Comparison of ENCODE assay signal across 12 mouse cellular contexts in genomic region chr1:34178022-34178727, GRCm38 (mm10).
DNase-seq lines count a peak whose midpoint lies in the region; ATAC-seq and TF ChIP-seq lines count a peak whose summit lies in the region.
"Had no signal": no experiment of that assay in that cellular context is flagged by ENCODE, and none has a peak within 500 bp of the region (broad histone marks: within the 10 kb centered on the region; RNA-seq: fewer than 3 reads in every experiment).

No protein-coding gene starts in this region.

- no peak for TF ChIP-seq EP300 in stomach, postnatal 0 days (optimal IDR thresholded peaks at IDR 0.05)

- no peak overlapping the region; the same call in 1 of the 2 replicates for H3K27ac ChIP-seq in heart, embryonic 11.5 days (ENCODE audit: low read depth, low read length)
- H3K27ac ChIP-seq in stomach, embryonic 16.5 days (ENCODE audit: low read length): no peak overlapping the region
- no peak overlapping the region for H3K27ac ChIP-seq in stomach, postnatal 0 days (replicated peaks)
- H3K27ac ChIP-seq in small intestine, adult 2 months (ENCODE audit: insufficient read depth, low read depth, low read length): no peak overlapping the region

- H3K4me3 ChIP-seq in heart, embryonic 11.5 days (ENCODE audit: low read depth, low read length): no peak overlapping the region; the same call in 1 of the 2 replicates
- H3K4me3 ChIP-seq in stomach, embryonic 16.5 days (replicated peaks; ENCODE audit: low read length): no peak overlapping the region
- no peak overlapping the region for H3K4me3 ChIP-seq in stomach, postnatal 0 days (ENCODE audit: low read depth, low read length)
- H3K4me3 ChIP-seq in small intestine, adult 2 months (ENCODE audit: low read depth, low read length): peak overlapping the region; percentile 42

- no peaks in the 10 kb centered on the region for H3K27me3 ChIP-seq in heart, embryonic 11.5 days (ENCODE audit: control insufficient read depth, insufficient read depth, low read length)
- H3K27me3 ChIP-seq in stomach, embryonic 16.5 days (ENCODE audit: control insufficient read depth, insufficient read depth, low read length): no peaks in the 10 kb centered on the region
- no peaks in the 10 kb centered on the region for H3K27me3 ChIP-seq in stomach, postnatal 0 days (ENCODE audit: control insufficient read depth, insufficient read depth, low read length)
- no peaks in the 10 kb centered on the region for H3K27me3 ChIP-seq in small intestine, adult 2 months (ENCODE audit: control insufficient read depth, insufficient read depth, low read length)
- H3K27me3 ChIP-seq: CH12.LX had no signal

- H3K36me3 ChIP-seq in heart, embryonic 11.5 days (ENCODE audit: control insufficient read depth, insufficient read depth, low read length): peaks cover 22% of the 10 kb centered on the region
- peaks cover 33% of the 10 kb centered on the region for H3K36me3 ChIP-seq in stomach, embryonic 16.5 days (ENCODE audit: control insufficient read depth, insufficient read depth, low read length)
- peaks cover 26% of the 10 kb centered on the region for H3K36me3 ChIP-seq in stomach, postnatal 0 days (ENCODE audit: control insufficient read depth, insufficient read depth, low read length)
- H3K36me3 ChIP-seq in small intestine, adult 2 months (ENCODE audit: control insufficient read depth, insufficient read depth, low read length): peaks cover 41% of the 10 kb centered on the region

- no peak overlapping the region for H3K9ac ChIP-seq in heart, embryonic 11.5 days (ENCODE audit: low read depth, low read length)
- H3K9ac ChIP-seq in stomach, embryonic 16.5 days (ENCODE audit: low read length): no peak overlapping the region
- H3K9ac ChIP-seq in stomach, postnatal 0 days (ENCODE audit: low read length): no peak overlapping the region

- no peak for ATAC-seq in heart, embryonic 11.5 days (replicated peaks; ENCODE audit: insufficient number of reproducible peaks, low FRiP score, low TSS enrichment)
- no peak for ATAC-seq in stomach, embryonic 16.5 days (ENCODE audit: insufficient read depth, low FRiP score)
- ATAC-seq in stomach, postnatal 0 days (ENCODE audit: low FRiP score, low TSS enrichment): no peak
- 0 out of 2 replicates have a peak, but pooled peaks have one; percentile 25 for ATAC-seq in common myeloid progenitor, adult 5-6 weeks (replicated peaks; ENCODE audit: low read depth, poor library complexity, severe bottlenecking)

- TF ChIP-seq POLR2A in small intestine, adult 2 months (IDR thresholded peaks at IDR 0.05; ENCODE audit: low read depth, low read length): no peak

- 81% methylated on average over 41 of the region's 41 CpGs for WGBS in heart, embryonic 11.5 days (ENCODE audit: insufficient replicate concordance)
- WGBS in stomach, embryonic 16.5 days: 85% methylated on average over 41 of the region's 41 CpGs
- 90% methylated on average over 41 of the region's 41 CpGs for WGBS in stomach, postnatal 0 days
- WGBS in small intestine, adult 2 months: 87% methylated on average over 41 of the region's 41 CpGs

- peak overlapping the region; percentile 25 for H3K4me2 ChIP-seq in heart, embryonic 11.5 days
- H3K4me2 ChIP-seq in stomach, embryonic 16.5 days (ENCODE audit: low read depth, low read length): 0 out of 2 replicates have a peak overlapping the region, but pooled peaks have one; percentile 6
- no peak overlapping the region for H3K4me2 ChIP-seq in stomach, postnatal 0 days (replicated peaks; ENCODE audit: low read depth)

- H3K9me3 ChIP-seq in heart, embryonic 11.5 days (replicated peaks; ENCODE audit: control insufficient read depth, low read length): no peaks in the 10 kb centered on the region
- no peaks in the 10 kb centered on the region; the same call in 1 of the 2 replicates for H3K9me3 ChIP-seq in stomach, embryonic 16.5 days (replicated peaks; ENCODE audit: control insufficient read depth, low read length)
- no peaks in the 10 kb centered on the region for H3K9me3 ChIP-seq in stomach, postnatal 0 days (ENCODE audit: control insufficient read depth, low read length)

- no peaks in the 10 kb centered on the region for H3K4me1 ChIP-seq in heart, embryonic 11.5 days (ENCODE audit: control insufficient read depth, insufficient read depth, low read length)
- H3K4me1 ChIP-seq in stomach, embryonic 16.5 days (ENCODE audit: control insufficient read depth, insufficient read depth, low read length): no peaks in the 10 kb centered on the region
- no peaks in the 10 kb centered on the region for H3K4me1 ChIP-seq in stomach, postnatal 0 days (replicated peaks; ENCODE audit: control insufficient read depth, insufficient read depth)
- no peaks in the 10 kb centered on the region; the same call in 1 of the 2 replicates for H3K4me1 ChIP-seq in small intestine, adult 2 months (ENCODE audit: control insufficient read depth, insufficient read depth, insufficient read length, low read length)

- DNase-seq in heart, adult 18-20 months: no peak
- no peak for DNase-seq in stomach, postnatal 0 days (ENCODE audit: low spot score)
- DNase-seq in embryo, embryonic 10 days (ENCODE audit: low spot score): no peak
- DNase-seq in right cerebral cortex, adult 18-20 months: no peak
- DNase-seq: gastrocnemius, postnatal 14 days; kidney, adult 11 months; thymus, postnatal 36 days had no signal

- no peak for TF ChIP-seq CTCF in stomach, postnatal 0 days (IDR thresholded peaks at IDR 0.05; ENCODE audit: low read depth)
- TF ChIP-seq CTCF in small intestine, adult 2 months (IDR thresholded peaks at IDR 0.05; ENCODE audit: extremely low read depth, insufficient read length, insufficient replicate concordance, low read depth, low read length): no peak
